Mouse (Mus musculus) hindbrain, postnatal 0 days (tissue): ENCODE measurements around the gene Trat1. TPM values are rescaled to one million over a fixed set of nuclear protein-coding genes. Genes with fewer than 3 reads are reported as not detected.

Experiments used
- ATAC-seq: fragments of 200-750 bp; cut with Nextera tagmentation; 2 replicates; pipeline ENCODE4 v1.8.0; 2017; ENCODE audit warnings: mild to moderate bottlenecking, moderate TSS enrichment, moderate library complexity
- DNase-seq: peaks from one replicate; pipeline ENCODE4 v3.0.0-alpha.2; 2015; ENCODE audit warnings: low spot score
- H3K27ac ChIP-seq: fragments of 300-500 bp; sonication (generic); 2 replicates; pipeline ENCODE4 v1.5.1; 2014; ENCODE audit warnings: mild to moderate bottlenecking
- H3K27me3 ChIP-seq: fragments of 300-500 bp; sonication (generic); 2 replicates; pipeline ENCODE4 v1.6.1; 2014; ENCODE audit warnings: low read length, mixed read lengths; ENCODE audit not compliant: insufficient read depth
- H3K36me3 ChIP-seq: fragments of 300-500 bp; sonication (generic); 2 replicates; pipeline ENCODE4 v1.6.1; 2014; ENCODE audit warnings: low read length, mixed read lengths; ENCODE audit not compliant: insufficient read depth
- H3K4me1 ChIP-seq: fragments of 300-500 bp; sonication (generic); 2 replicates; pipeline ENCODE4 v1.6.1; 2014; ENCODE audit warnings: antibody characterized with exemption, low read length, mixed read lengths; ENCODE audit not compliant: insufficient read depth
- H3K4me2 ChIP-seq: fragments of 300-500 bp; sonication (generic); 2 replicates; pipeline ENCODE4 v1.6.1; 2014; ENCODE audit warnings: low read depth, mild to moderate bottlenecking, low read length, moderate library complexity, mixed read lengths
- H3K4me3 ChIP-seq: fragments of 300-500 bp; sonication (generic); 2 replicates; pipeline ENCODE4 v1.5.1; 2014; ENCODE audit warnings: low read length
- H3K9ac ChIP-seq: fragments of 300-500 bp; sonication (generic); replicated peaks from 2 replicates; pipeline ENCODE4 v1.6.1; 2014; ENCODE audit warnings: mild to moderate bottlenecking, low read length, moderate library complexity, mixed read lengths
- H3K9me3 ChIP-seq: fragments of 300-500 bp; sonication (generic); 2 replicates; pipeline ENCODE4 v1.6.1; 2016; ENCODE audit warnings: low read length, mixed read lengths
- CTCF ChIP-seq: IDR thresholded peaks from 2 replicates; pipeline ENCODE4 v1.5.1; 2016; ENCODE audit warnings: antibody characterized with exemption, control low read depth, low read depth
- WGBS: fragments of 180-500 bp; shearing (Covaris S2); extraction: QIAGEN DNeasy Blood & Tissue Kit; methylation state at CpG from one replicate; pipeline ENCODE4 v1.1.7; 2014; 5-methylcytosine and 5-hydroxymethylcytosine counted together
- polyA plus RNA-seq: library from polyadenylated mRNA; unstranded; fragments of >200 nt; fragmentation: Nextera tagmentation; extraction: Ambion mirVana; gene quantifications from 2 replicates; pipeline ENCODE4 v1.2.1, GENCODE M21; 2015
- total RNA-seq: library from RNA; depleted of rRNA; stranded (reverse); fragments of >200 nt; gene quantifications from 2 replicates; pipeline ENCODE4 v1.2.3, GENCODE M21; 2014

The Trat1 gene
- total and polyA plus RNA-seq, 2 experiments from 2014 or later = under 0.01 TPM; not detected in 1

DNA sequence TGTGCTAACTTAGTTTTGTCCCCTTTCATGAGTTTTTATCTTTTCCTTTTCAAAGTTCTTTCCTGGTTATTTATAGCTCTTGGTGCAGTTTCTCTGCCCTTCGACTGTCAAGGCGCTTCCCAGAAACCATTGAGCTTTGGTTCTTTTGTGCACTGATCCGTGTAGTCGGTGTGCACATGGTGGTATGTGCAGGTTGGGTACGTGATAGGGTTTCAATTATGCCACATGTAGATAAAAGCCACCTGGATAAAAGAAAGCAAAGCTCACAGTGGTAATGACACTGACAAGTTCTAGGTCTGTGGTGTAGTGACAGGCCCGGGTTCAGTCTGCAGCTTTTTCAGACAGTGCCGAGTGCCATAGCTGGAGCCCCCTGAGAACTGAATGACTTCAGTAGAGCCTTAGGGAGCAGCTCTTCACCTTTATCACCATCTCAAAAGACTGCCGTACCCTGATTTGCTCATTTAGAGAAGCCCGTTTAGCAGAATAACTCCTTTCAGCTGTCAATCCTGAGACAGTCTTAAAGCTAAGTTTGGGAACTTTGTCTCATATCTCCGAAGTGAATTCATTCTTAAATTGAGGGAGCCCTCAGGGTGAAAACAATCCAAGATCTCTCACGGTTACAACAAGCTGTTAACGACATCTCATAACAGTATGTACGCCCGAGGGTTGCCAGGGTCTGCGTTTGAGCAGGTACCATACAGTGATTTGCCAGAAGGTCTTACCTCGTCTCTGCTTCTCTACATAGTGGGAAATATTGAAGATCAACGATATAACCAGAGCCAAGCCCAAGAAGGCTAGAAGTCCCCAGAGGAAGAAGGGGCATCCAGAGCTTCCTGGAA, 11.0 kb downstream of the Trat1 start:
- Histone ChIP-seq H3K27me3 (no peaks in the 10 kb centered on the region), H3K9me3 (no peaks in the 10 kb centered on the region), H3K36me3 (no peaks in the 10 kb centered on the region), H3K27ac (no peak overlapping the region), H3K4me3 (no peak overlapping the region), H3K4me1 (no peaks in the 10 kb centered on the region), H3K4me2 (no peak overlapping the region), H3K9ac (no peak overlapping the region)
- TF ChIP-seq CTCF = no peak
- 79% methylated on average over 17 of the region's 17 CpGs for WGBS
- ATAC-seq = no peak
- no peak for DNase-seq

- no peaks in the 10 kb centered on the region for H3K36me3 ChIP-seq
- no peak overlapping the region for H3K9ac ChIP-seq
- WGBS = 14% methylated on average over 26 of the region's 26 CpGs
- H3K4me2 ChIP-seq = peak overlapping the region; percentile 50
- H3K27me3 ChIP-seq = no peaks in the 10 kb centered on the region
- ATAC-seq = peak; percentile 43; the same call in 1 of the 2 replicates
- H3K4me3 ChIP-seq = 0 out of 2 replicates have a peak overlapping the region, but pooled peaks have one; percentile 16
- no peak for TF ChIP-seq CTCF
- peak; percentile 22 for DNase-seq
- no peak overlapping the region for H3K27ac ChIP-seq
- H3K9me3 ChIP-seq = no peaks in the 10 kb centered on the region
- H3K4me1 ChIP-seq = no peaks in the 10 kb centered on the region
These were observed 21.5 kb downstream of the Trat1 start for GRCm38 (mm10) chr16:48750145-48750827.

DNA sequence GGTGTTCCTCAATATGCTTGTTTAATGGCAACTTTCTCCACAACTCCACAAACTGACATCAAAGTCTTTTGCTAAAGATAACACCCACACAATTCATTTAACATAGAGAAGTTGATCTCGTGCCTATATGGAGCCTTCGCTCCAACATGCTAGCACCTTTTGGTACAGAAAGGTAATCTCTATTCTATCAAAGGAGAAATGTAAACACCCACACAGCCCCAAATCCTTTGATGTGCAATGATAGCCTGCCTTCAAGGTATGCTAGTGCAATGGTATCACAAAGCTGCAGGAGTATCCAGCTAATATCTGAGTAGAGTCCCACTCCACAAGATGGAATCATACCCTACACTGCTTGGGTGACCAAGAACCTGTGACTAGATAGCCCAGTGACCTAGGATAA, 26.4 kb downstream of the Trat1 start:
- DNase-seq (no peak), ATAC-seq (no peak)
- no peak for TF ChIP-seq CTCF

DNA sequence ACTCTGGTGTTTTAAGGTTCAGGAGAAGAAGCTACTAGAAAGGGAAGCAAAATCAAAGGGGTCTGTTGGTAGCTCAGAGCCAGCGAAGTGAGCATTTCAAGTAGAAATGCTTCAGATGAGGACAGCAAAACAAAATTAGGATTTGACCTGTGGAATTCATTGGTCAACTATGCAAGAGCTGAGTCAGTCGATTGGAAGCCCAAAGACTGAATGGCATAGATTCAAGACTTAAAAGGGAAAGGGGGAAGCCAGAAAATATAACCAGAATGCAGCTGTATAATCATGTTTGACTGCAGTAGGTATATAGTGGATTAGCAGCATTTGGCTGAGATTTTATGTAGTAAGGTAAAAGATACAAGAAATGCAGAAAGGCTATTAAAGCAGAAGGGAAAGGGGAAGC, 26.8 kb downstream of the Trat1 start:
- DNase-seq (no peak), ATAC-seq (no peak)
- Histone ChIP-seq H3K9ac (no peak overlapping the region), H3K4me3 (no peak overlapping the region), H3K9me3 (no peaks in the 10 kb centered on the region), H3K36me3 (no peaks in the 10 kb centered on the region), H3K4me2 (no peak overlapping the region), H3K27ac (no peak overlapping the region), H3K27me3 (no peaks in the 10 kb centered on the region), H3K4me1 (no peaks in the 10 kb centered on the region)
- no peak for TF ChIP-seq CTCF
- WGBS = 86% methylated on average over 2 of the region's 2 CpGs

More for the DNA sequence above, 26.4 kb downstream of the Trat1 start:
- Histone ChIP-seq H3K4me2 (no peak overlapping the region), H3K9me3 (no peaks in the 10 kb centered on the region), H3K27ac (no peak overlapping the region), H3K9ac (no peak overlapping the region), H3K4me3 (no peak overlapping the region), H3K4me1 (no peaks in the 10 kb centered on the region), H3K36me3 (no peaks in the 10 kb centered on the region), H3K27me3 (no peaks in the 10 kb centered on the region)
- 92% methylated on average over 2 of the region's 2 CpGs for WGBS

- Histone ChIP-seq H3K27me3 (no peaks in the 10 kb centered on the region), H3K4me2 (no peak overlapping the region), H3K9ac (no peak overlapping the region), H3K4me3 (no peak overlapping the region), H3K27ac (no peak overlapping the region), H3K36me3 (no peaks in the 10 kb centered on the region), H3K9me3 (no peaks in the 10 kb centered on the region), H3K4me1 (no peaks in the 10 kb centered on the region)
- DNase-seq = no peak
- no peak for ATAC-seq
- WGBS = 80% methylated on average over 3 of the region's 3 CpGs
- TF ChIP-seq CTCF = no peak
These were observed 30.3 kb downstream of the Trat1 start for GRCm38 (mm10) chr16:48741549-48741948.

DNA sequence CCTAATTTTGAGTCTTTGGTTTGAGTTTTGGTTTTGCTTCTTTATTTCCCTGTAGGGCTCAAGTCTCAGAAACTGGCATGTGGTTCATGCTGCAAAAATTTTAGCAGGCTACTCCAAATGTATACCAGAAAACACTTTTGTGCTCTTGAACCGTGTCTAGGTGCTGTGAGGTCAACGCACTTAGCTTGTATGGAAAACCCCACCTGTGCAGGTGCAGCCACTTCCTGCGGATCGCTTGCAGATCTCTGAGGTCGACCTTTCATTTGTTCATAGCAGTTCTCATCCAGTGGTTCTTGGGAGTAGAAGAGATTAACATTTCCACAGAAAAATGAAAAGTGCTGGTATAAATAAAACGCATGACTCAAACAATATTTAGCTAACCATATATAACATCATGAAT, 31.8 kb downstream of the Trat1 start:
- Histone ChIP-seq H3K27me3 (no peaks in the 10 kb centered on the region), H3K4me1 (no peaks in the 10 kb centered on the region), H3K9me3 (no peaks in the 10 kb centered on the region), H3K4me3 (no peak overlapping the region), H3K9ac (no peak overlapping the region), H3K27ac (no peak overlapping the region), H3K36me3 (no peaks in the 10 kb centered on the region), H3K4me2 (no peak overlapping the region)
- no peak for TF ChIP-seq CTCF
- DNase-seq = no peak
- 90% methylated on average over 6 of the region's 6 CpGs for WGBS
- ATAC-seq = no peak
